Mouse (Mus musculus) CD4-positive naive resting alpha-beta T cell, adult 57 days (primary cell): ENCODE results near the gene Gvin1. TPM values are rescaled to one million over a fixed set of nuclear protein-coding genes. Genes with fewer than 3 reads are reported as not detected.

Source experiments
- total RNA-seq: library from RNA; stranded (reverse); gene quantifications from one replicate; pipeline ENCODE4 v1.2.4, GENCODE M21; 2023

Gvin1 gene
- total RNA-seq, result 56.0 TPM

GRCm38 (mm10) chr7:106215177-106215576, at the start of gene Gvin1:
Gene Gvin1 (minus strand): TSS chr7:106215326.

